ENCODE assay signal across 19 mouse cellular contexts in genomic region chr17:62109052-62109451, GRCm38 (mm10).
"Had no signal": no experiment of that assay in that cellular context is flagged by ENCODE, and none has a peak within 500 bp of the region (broad histone marks: within the 10 kb centered on the region; RNA-seq: fewer than 3 reads in every experiment).

No protein-coding gene starts in this region.

- H3K9ac ChIP-seq: liver, embryonic 14.5 days; lung, embryonic 14.5 days; midbrain, embryonic 13.5 days; midbrain, embryonic 15.5 days; neural tube, embryonic 13.5 days; neural tube, embryonic 15.5 days had no signal

- H3K9me3 ChIP-seq: midbrain, embryonic 13.5 days; midbrain, embryonic 15.5 days; neural tube, embryonic 13.5 days; neural tube, embryonic 15.5 days had no signal

- H3K4me3 ChIP-seq: megakaryocyte, embryonic 14.5 days; midbrain, embryonic 13.5 days; midbrain, embryonic 15.5 days; myocyte; neural tube, embryonic 13.5 days; neural tube, embryonic 15.5 days had no signal

- DNase-seq: lung, adult 18-20 months; lung, embryonic 14.5 days; lung, postnatal 10 days; lung, postnatal 4 days; right cerebral cortex, adult 18-20 months; right cerebral cortex, postnatal 25 days; right cerebral cortex, postnatal 4 days; spleen, adult 18-20 months; thymus, adult 18-20 months; thymus, postnatal 14 days; thymus, postnatal 36 days had no signal

- H3K4me2 ChIP-seq: lung, embryonic 14.5 days; midbrain, embryonic 11.5 days; midbrain, embryonic 13.5 days; midbrain, embryonic 15.5 days; neural tube, embryonic 13.5 days; neural tube, embryonic 15.5 days had no signal

- ATAC-seq: midbrain, embryonic 13.5 days; midbrain, embryonic 15.5 days had no signal

- H3K27me3 ChIP-seq: megakaryocyte, embryonic 14.5 days; midbrain, embryonic 13.5 days; midbrain, embryonic 15.5 days; neural tube, embryonic 13.5 days; neural tube, embryonic 15.5 days had no signal

- H3K36me3 ChIP-seq: midbrain, embryonic 13.5 days; midbrain, embryonic 15.5 days; neural tube, embryonic 13.5 days; neural tube, embryonic 15.5 days had no signal

- H3K4me1 ChIP-seq: megakaryocyte, embryonic 14.5 days; midbrain, embryonic 13.5 days; midbrain, embryonic 15.5 days; neural tube, embryonic 13.5 days; neural tube, embryonic 15.5 days had no signal

- H3K27ac ChIP-seq: liver, embryonic 14.5 days; midbrain, embryonic 13.5 days; midbrain, embryonic 15.5 days; neural tube, embryonic 13.5 days; neural tube, embryonic 15.5 days had no signal
